Mouse (Mus musculus) T-helper 2 cell (primary cell): ENCODE results near the gene Cdk5rap3.

Source experiments
- in situ Hi-C: fragments of 300-600 bp; cut with MboI, MseI; formaldehyde crosslinking; loops from one replicate; pipeline ENCODE4 v1.15.1; 2025; ENCODE audit warnings: high pct_unique_total_duplicates

Cdk5rap3 gene

GRCm38 (mm10) chr11:96934921-96935356, 18.6 kb upstream of the Cdk5rap3 start:
- in situ Hi-C loops, result no loop called here

GRCm38 (mm10) chr11:96933562-96934276, 17.4 kb upstream of the Cdk5rap3 start:
- in situ Hi-C loops, result no loop called here

- in situ Hi-C loops, result no loop called here
These were observed 15.2 kb upstream of the Cdk5rap3 start for GRCm38 (mm10) chr11:96931327-96932062.

- in situ Hi-C loops, result no loop called here
These were observed 13.6 kb upstream of the Cdk5rap3 start for GRCm38 (mm10) chr11:96929766-96930331.

GRCm38 (mm10) chr11:96929096-96929765, 12.9 kb upstream of the Cdk5rap3 start:
- in situ Hi-C loops, result no loop called here

GRCm38 (mm10) chr11:96928691-96929090, 12.4 kb upstream of the Cdk5rap3 start:
- in situ Hi-C loops, result no loop called here

- in situ Hi-C loops, result no loop called here
These were observed 11.8 kb upstream of the Cdk5rap3 start, which contains the start of gene Prr15l for GRCm38 (mm10) chr11:96928088-96928487. Gene Prr15l, plus strand, starts transcription at chr11:96928104.

- in situ Hi-C loops, result no loop called here
These were observed 10.3 kb upstream of the Cdk5rap3 start for GRCm38 (mm10) chr11:96926587-96926986.

GRCm38 (mm10) chr11:96925469-96926148, 9.3 kb upstream of the Cdk5rap3 start:
- in situ Hi-C loops, result no loop called here

GRCm38 (mm10) chr11:96924861-96925260, 8.6 kb upstream of the Cdk5rap3 start:
- in situ Hi-C loops, result no loop called here

GRCm38 (mm10) chr11:96919003-96919402, 2.7 kb upstream of the Cdk5rap3 start:
- in situ Hi-C loops, result no loop called here

- in situ Hi-C loops, result no loop called here
These were observed 1.1 kb upstream of the Cdk5rap3 start for GRCm38 (mm10) chr11:96917415-96917814.

- in situ Hi-C loops, result no loop called here
These were observed 645 bp upstream of the Cdk5rap3 start for GRCm38 (mm10) chr11:96916885-96917396.

- in situ Hi-C loops, result loop anchor here (5.0 kb wide), 1 partner anchor 45 kb away; no protein-coding TSS in a partner anchor
These were observed 3.6 kb downstream of the Cdk5rap3 start for GRCm38 (mm10) chr11:96912682-96913081.

- in situ Hi-C loops, result loop anchor here (5.0 kb wide), 1 partner anchor 43 kb away; no protein-coding TSS in a partner anchor
These were observed 6.3 kb downstream of the Cdk5rap3 start for GRCm38 (mm10) chr11:96910003-96910402.

GRCm38 (mm10) chr11:96908594-96908993, 7.7 kb downstream of the Cdk5rap3 start:
- in situ Hi-C loops, result no loop called here

- in situ Hi-C loops, result no loop called here
These were observed 9.7 kb downstream of the Cdk5rap3 start for GRCm38 (mm10) chr11:96906431-96907161.

GRCm38 (mm10) chr11:96902639-96903635, 13.4 kb downstream of the Cdk5rap3 start:
- in situ Hi-C loops, result no loop called here

GRCm38 (mm10) chr11:96901332-96901731, 15.0 kb downstream of the Cdk5rap3 start:
- in situ Hi-C loops, result no loop called here
